21 mouse cellular contexts compared by ENCODE assay signal in the genomic region with DNA sequence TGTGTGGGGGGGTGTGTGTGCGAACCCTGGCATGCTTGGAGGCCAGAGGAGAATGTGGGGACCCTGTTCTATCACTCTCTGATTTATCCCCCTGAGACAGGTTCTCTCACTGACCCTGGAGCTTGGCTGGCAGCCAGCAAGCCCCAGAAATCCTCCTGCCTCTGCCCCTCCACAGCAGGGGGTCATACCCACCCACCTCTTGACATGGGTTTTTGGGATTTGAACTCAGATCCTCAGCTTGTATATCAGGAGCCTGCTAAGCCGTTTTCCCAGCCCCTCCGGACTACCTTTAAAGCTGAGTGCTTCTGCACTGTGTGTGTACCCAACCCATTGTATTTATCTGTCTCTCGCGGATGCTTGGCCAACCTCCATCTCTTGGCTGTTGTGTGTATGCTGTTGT.
DNase-seq lines count a peak whose midpoint lies in the region; ATAC-seq lines count a peak whose summit lies in the region.
"Had no signal": no experiment of that assay in that cellular context is flagged by ENCODE, and none has a peak within 500 bp of the region (broad histone marks: within the 10 kb centered on the region; RNA-seq: fewer than 3 reads in every experiment).

No protein-coding gene starts in this region.

- peak; percentile 2 for DNase-seq in kidney, adult 18-20 months
- no peak for DNase-seq in kidney, postnatal 10 days
- DNase-seq in midbrain, embryonic 11.5 days (ENCODE audit: low spot score, missing footprints), result peak; percentile 62
- DNase-seq in midbrain, embryonic 14.5 days, result no peak
- peak; percentile 1 for DNase-seq in urinary bladder, postnatal 25 days (ENCODE audit: low spot score)
- no peak for DNase-seq in urinary bladder, postnatal 10 days (ENCODE audit: low spot score)
- DNase-seq: adrenal gland, adult 2 months; adrenal gland, postnatal 10 days; adrenal gland, postnatal 25 days; cerebellum, adult 11 months; cerebellum, adult 18-20 months; cerebellum, adult 8-10 months; cerebellum, adult 9-11 months; cerebellum, postnatal 14 days; embryo, embryonic 11 days had no signal

- no peaks in the 10 kb centered on the region for H3K9me3 ChIP-seq in midbrain, embryonic 11.5 days (ENCODE audit: control insufficient read depth, low read length)
- no peaks in the 10 kb centered on the region for H3K9me3 ChIP-seq in midbrain, embryonic 14.5 days (ENCODE audit: control insufficient read depth, low read length)
- H3K9me3 ChIP-seq: embryonic facial prominence, embryonic 13.5 days; embryonic facial prominence, embryonic 15.5 days; forebrain, embryonic 10.5 days had no signal

- ATAC-seq in midbrain, embryonic 11.5 days (ENCODE audit: low FRiP score), result no peak
- ATAC-seq in midbrain, embryonic 14.5 days (ENCODE audit: low FRiP score, low TSS enrichment), result no peak
- ATAC-seq: forebrain, embryonic 14.5 days had no signal

- H3K4me2 ChIP-seq in midbrain, embryonic 11.5 days, result no peak overlapping the region
- no peak overlapping the region for H3K4me2 ChIP-seq in midbrain, embryonic 14.5 days (ENCODE audit: low read length)
- H3K4me2 ChIP-seq: embryonic facial prominence, embryonic 13.5 days; embryonic facial prominence, embryonic 15.5 days; forebrain, embryonic 12.5 days had no signal

- no peaks in the 10 kb centered on the region for H3K36me3 ChIP-seq in midbrain, embryonic 11.5 days (ENCODE audit: control insufficient read depth, insufficient read depth, low read length)
- no peaks in the 10 kb centered on the region for H3K36me3 ChIP-seq in midbrain, embryonic 14.5 days (ENCODE audit: control insufficient read depth, insufficient read depth, low read length)
- H3K36me3 ChIP-seq: embryonic facial prominence, embryonic 13.5 days; embryonic facial prominence, embryonic 15.5 days; forebrain, embryonic 10.5 days; forebrain, embryonic 12.5 days had no signal

- H3K27ac ChIP-seq in midbrain, embryonic 11.5 days (ENCODE audit: low read depth, low read length), result no peak overlapping the region
- H3K27ac ChIP-seq in midbrain, embryonic 14.5 days (replicated peaks; ENCODE audit: low read depth, low read length), result no peak overlapping the region
- H3K27ac ChIP-seq: embryonic facial prominence, embryonic 13.5 days; embryonic facial prominence, embryonic 15.5 days; forebrain, embryonic 10.5 days; forebrain, embryonic 12.5 days had no signal

- 89% methylated on average over 5 of the region's 5 CpGs for WGBS in midbrain, embryonic 11.5 days
- 87% methylated on average over 5 of the region's 5 CpGs for WGBS in midbrain, embryonic 14.5 days

- H3K4me1 ChIP-seq in midbrain, embryonic 11.5 days (ENCODE audit: control insufficient read depth, insufficient read depth, low read length), result peaks cover 7% of the 10 kb centered on the region
- H3K4me1 ChIP-seq in midbrain, embryonic 14.5 days (ENCODE audit: control insufficient read depth, insufficient read depth, low read length), result peaks cover 8% of the 10 kb centered on the region

- no peak overlapping the region for H3K9ac ChIP-seq in midbrain, embryonic 11.5 days (ENCODE audit: low read length)
- no peak overlapping the region for H3K9ac ChIP-seq in midbrain, embryonic 14.5 days (replicated peaks; ENCODE audit: low read length)
- H3K9ac ChIP-seq: embryonic facial prominence, embryonic 13.5 days; embryonic facial prominence, embryonic 15.5 days; forebrain, embryonic 12.5 days had no signal

- H3K27me3 ChIP-seq in midbrain, embryonic 11.5 days (ENCODE audit: control insufficient read depth, insufficient read depth, low read length), result no peaks in the 10 kb centered on the region; the same call in 1 of the 2 replicates
- H3K27me3 ChIP-seq in midbrain, embryonic 14.5 days (ENCODE audit: control insufficient read depth, insufficient read depth, low read length), result no peaks in the 10 kb centered on the region
- H3K27me3 ChIP-seq: embryonic facial prominence, embryonic 13.5 days; embryonic facial prominence, embryonic 15.5 days had no signal

- H3K4me3 ChIP-seq in midbrain, embryonic 11.5 days (ENCODE audit: low read depth, low read length), result no peak overlapping the region
- H3K4me3 ChIP-seq in midbrain, embryonic 14.5 days (replicated peaks; ENCODE audit: low read depth, low read length), result no peak overlapping the region
- H3K4me3 ChIP-seq: embryonic facial prominence, embryonic 13.5 days; embryonic facial prominence, embryonic 15.5 days; erythroblast, embryonic 14.5 days; forebrain, embryonic 10.5 days; forebrain, embryonic 12.5 days had no signal

Comparison
In these comparisons a context has a peak if more than half of its experiments do, and no peak if none do; other contexts are left out.
1. DNase-seq: peak in kidney, adult 18-20 months (single experiment), midbrain, embryonic 11.5 days (single experiment) and urinary bladder, postnatal 25 days (single experiment); none in kidney, postnatal 10 days (single experiment), midbrain, embryonic 14.5 days (single experiment) and urinary bladder, postnatal 10 days (single experiment).